Mouse (Mus musculus) heart, adult 11 months (tissue): ENCODE results near the gene Crtc1.
A peak's percentile ranks its signal among the peaks of the same experiment; 100 is the strongest.

Experiments used
- DNase-seq: peaks from one replicate; pipeline ENCODE4 v3.0.0; 2022

The Crtc1 gene

GRCm38 (mm10) chr8:70419879-70420643 lies 19.3 kb downstream of the Crtc1 start:
- no peak for DNase-seq

GRCm38 (mm10) chr8:70418954-70419353 lies 20.4 kb downstream of the Crtc1 start:
- peak; percentile 93 for DNase-seq

- DNase-seq = no peak
These were observed 21.5 kb downstream of the Crtc1 start for GRCm38 (mm10) chr8:70417914-70418313.

- no peak for DNase-seq
These were observed 22.4 kb downstream of the Crtc1 start for GRCm38 (mm10) chr8:70416941-70417340.

GRCm38 (mm10) chr8:70415540-70416451 lies 23.6 kb downstream of the Crtc1 start:
- no peak for DNase-seq

- no peak for DNase-seq
These were observed 25.0 kb downstream of the Crtc1 start for GRCm38 (mm10) chr8:70414310-70414946.

- no peak for DNase-seq
These were observed 29.1 kb downstream of the Crtc1 start for GRCm38 (mm10) chr8:70410281-70410680.

- peak; percentile 96 for DNase-seq
These were observed 29.9 kb downstream of the Crtc1 start for GRCm38 (mm10) chr8:70409455-70409871.

GRCm38 (mm10) chr8:70409019-70409418 lies 30.4 kb downstream of the Crtc1 start:
- DNase-seq = no peak

- DNase-seq = no peak
These were observed 31.1 kb downstream of the Crtc1 start for GRCm38 (mm10) chr8:70408301-70408700.

- no peak for DNase-seq
These were observed 32.8 kb downstream of the Crtc1 start for GRCm38 (mm10) chr8:70406427-70407069.

GRCm38 (mm10) chr8:70405189-70405588 lies 34.2 kb downstream of the Crtc1 start:
- DNase-seq = no peak

GRCm38 (mm10) chr8:70404212-70404611 lies 35.2 kb downstream of the Crtc1 start:
- no peak for DNase-seq

GRCm38 (mm10) chr8:70397611-70398563 lies 41.5 kb downstream of the Crtc1 start:
- no peak for DNase-seq

- no peak for DNase-seq
These were observed 43.2 kb downstream of the Crtc1 start for GRCm38 (mm10) chr8:70396184-70396583.

GRCm38 (mm10) chr8:70395649-70396048 lies 43.7 kb downstream of the Crtc1 start:
- peak; percentile 98 for DNase-seq

- no peak for DNase-seq
These were observed 44.9 kb downstream of the Crtc1 start for GRCm38 (mm10) chr8:70394269-70394998.

- DNase-seq = no peak
These were observed 46.3 kb downstream of the Crtc1 start for GRCm38 (mm10) chr8:70393087-70393486.

GRCm38 (mm10) chr8:70389678-70390077 lies 49.7 kb downstream of the Crtc1 start:
- DNase-seq = no peak

GRCm38 (mm10) chr8:70383287-70383686 lies 56.1 kb downstream of the Crtc1 start:
- peak; percentile 96 for DNase-seq

GRCm38 (mm10) chr8:70380069-70380468 lies 59.3 kb downstream of the Crtc1 start:
- no peak for DNase-seq
